In genomic region chr9:107403116-107403515, GRCm38 (mm10) we compare ENCODE assay signal across 16 mouse cellular contexts. TPM values are rescaled to one million over a fixed set of nuclear protein-coding genes. Genes with fewer than 3 reads are reported as not detected.
DNase-seq lines count a peak whose midpoint lies in the region; ATAC-seq and TF ChIP-seq lines count a peak whose summit lies in the region.
"Had no signal": no experiment of that assay in that cellular context is flagged by ENCODE, and none has a peak within 500 bp of the region (broad histone marks: within the 10 kb centered on the region; RNA-seq: fewer than 3 reads in every experiment).

No protein-coding gene starts in this region.

- no peak for TF ChIP-seq EP300 in stomach, postnatal 0 days (optimal IDR thresholded peaks at IDR 0.05)

- WGBS in forebrain, embryonic 13.5 days: 68% methylated on average over 7 of the region's 7 CpGs
- 73% methylated on average over 7 of the region's 7 CpGs for WGBS in forebrain, embryonic 10.5 days
- WGBS in neural tube, embryonic 12.5 days: 65% methylated on average over 7 of the region's 7 CpGs
- WGBS in hindbrain, embryonic 16.5 days: 55% methylated on average over 7 of the region's 7 CpGs
- WGBS in stomach, postnatal 0 days: 72% methylated on average over 7 of the region's 7 CpGs

- no peaks in the 10 kb centered on the region for H3K9me3 ChIP-seq in forebrain, embryonic 13.5 days (replicated peaks)
- H3K9me3 ChIP-seq in forebrain, embryonic 10.5 days: no peaks in the 10 kb centered on the region
- no peaks in the 10 kb centered on the region for H3K9me3 ChIP-seq in neural tube, embryonic 12.5 days
- H3K9me3 ChIP-seq in hindbrain, embryonic 16.5 days (ENCODE audit: control insufficient read depth, low read length): no peaks in the 10 kb centered on the region
- no peaks in the 10 kb centered on the region for H3K9me3 ChIP-seq in stomach, postnatal 0 days (ENCODE audit: control insufficient read depth, low read length)

- H3K27ac ChIP-seq in forebrain, embryonic 13.5 days: no peak overlapping the region
- no peak overlapping the region for H3K27ac ChIP-seq in forebrain, embryonic 10.5 days
- H3K27ac ChIP-seq in neural tube, embryonic 12.5 days: no peak overlapping the region
- peak overlapping the region; percentile 48 for H3K27ac ChIP-seq in hindbrain, embryonic 16.5 days (ENCODE audit: low read depth, low read length)
- no peak overlapping the region for H3K27ac ChIP-seq in stomach, postnatal 0 days (replicated peaks)

- H3K4me2 ChIP-seq in forebrain, embryonic 13.5 days: peak overlapping the region; percentile 97
- peak overlapping the region; percentile 93 for H3K4me2 ChIP-seq in neural tube, embryonic 12.5 days (replicated peaks)
- peak overlapping the region; percentile 86 for H3K4me2 ChIP-seq in hindbrain, embryonic 16.5 days (ENCODE audit: low read length)
- H3K4me2 ChIP-seq in stomach, postnatal 0 days (replicated peaks; ENCODE audit: low read depth): no peak overlapping the region

- no peak for DNase-seq in forebrain, embryonic 10.5 days (ENCODE audit: extremely low spot score, low spot score)
- no peak for DNase-seq in neural tube, embryonic 10.5 days (ENCODE audit: extremely low spot score, low spot score)
- no peak for DNase-seq in stomach, postnatal 0 days (ENCODE audit: low spot score)
- DNase-seq in left cerebral cortex, adult 11 months (ENCODE audit: low spot score): no peak
- no peak for DNase-seq in urinary bladder, postnatal 10 days (ENCODE audit: low spot score)
- DNase-seq: adrenal gland, postnatal 10 days; cerebellum, postnatal 36 days; gastrocnemius, postnatal 36 days; kidney, adult 11 months; lung, adult 18-20 months; lung, postnatal 4 days; thymus, postnatal 25 days had no signal

- H3K27me3 ChIP-seq in forebrain, embryonic 13.5 days: peaks cover 57% of the 10 kb centered on the region
- H3K27me3 ChIP-seq in forebrain, embryonic 10.5 days (ENCODE audit: poor library complexity, severe bottlenecking): peaks cover 64% of the 10 kb centered on the region
- H3K27me3 ChIP-seq in neural tube, embryonic 12.5 days (replicated peaks): peaks cover 46% of the 10 kb centered on the region
- H3K27me3 ChIP-seq in hindbrain, embryonic 16.5 days (replicated peaks; ENCODE audit: control insufficient read depth, insufficient read depth, low read length): no peaks in the 10 kb centered on the region
- peaks cover 10% of the 10 kb centered on the region; the same call in 1 of the 2 replicates for H3K27me3 ChIP-seq in stomach, postnatal 0 days (ENCODE audit: control insufficient read depth, insufficient read depth, low read length)

- peaks cover 47% of the 10 kb centered on the region for H3K4me1 ChIP-seq in forebrain, embryonic 13.5 days
- peaks cover 52% of the 10 kb centered on the region for H3K4me1 ChIP-seq in forebrain, embryonic 10.5 days
- H3K4me1 ChIP-seq in neural tube, embryonic 12.5 days: peaks cover 28% of the 10 kb centered on the region
- peaks cover 22% of the 10 kb centered on the region for H3K4me1 ChIP-seq in hindbrain, embryonic 16.5 days (ENCODE audit: control insufficient read depth, insufficient read depth, low read depth, low read length)
- H3K4me1 ChIP-seq in stomach, postnatal 0 days (replicated peaks; ENCODE audit: control insufficient read depth, insufficient read depth): 0 out of 2 replicates have a peak, but pooled peaks cover 3% of the 10 kb centered on the region

- peak overlapping the region; percentile 72 for H3K4me3 ChIP-seq in forebrain, embryonic 13.5 days
- H3K4me3 ChIP-seq in forebrain, embryonic 10.5 days: no peak overlapping the region
- H3K4me3 ChIP-seq in neural tube, embryonic 12.5 days: no peak overlapping the region; the same call in 1 of the 2 replicates
- H3K4me3 ChIP-seq in hindbrain, embryonic 16.5 days (ENCODE audit: low read length): peak overlapping the region; percentile 83
- no peak overlapping the region for H3K4me3 ChIP-seq in stomach, postnatal 0 days (ENCODE audit: low read depth, low read length)
- H3K4me3 ChIP-seq: myocyte had no signal

- ATAC-seq in forebrain, embryonic 13.5 days: no peak
- ATAC-seq in neural tube, embryonic 12.5 days (ENCODE audit: low FRiP score, low read depth): no peak
- no peak for ATAC-seq in hindbrain, embryonic 16.5 days
- ATAC-seq in stomach, postnatal 0 days (ENCODE audit: low FRiP score, low TSS enrichment): no peak

- no peaks in the 10 kb centered on the region for H3K36me3 ChIP-seq in forebrain, embryonic 13.5 days (ENCODE audit: poor library complexity, severe bottlenecking)
- H3K36me3 ChIP-seq in forebrain, embryonic 10.5 days (replicated peaks): no peaks in the 10 kb centered on the region
- H3K36me3 ChIP-seq in neural tube, embryonic 12.5 days: no peaks in the 10 kb centered on the region
- no peaks in the 10 kb centered on the region for H3K36me3 ChIP-seq in hindbrain, embryonic 16.5 days (ENCODE audit: control insufficient read depth, insufficient read depth, low read length)
- H3K36me3 ChIP-seq in stomach, postnatal 0 days (ENCODE audit: control insufficient read depth, insufficient read depth, low read length): no peaks in the 10 kb centered on the region

- peak; percentile 4; the same call in 1 of the 2 replicates for TF ChIP-seq CTCF in stomach, postnatal 0 days (IDR thresholded peaks at IDR 0.05; ENCODE audit: low read depth)

- no peak overlapping the region for H3K9ac ChIP-seq in forebrain, embryonic 13.5 days
- H3K9ac ChIP-seq in neural tube, embryonic 12.5 days: peak overlapping the region; percentile 13; the same call in 1 of the 2 replicates
- H3K9ac ChIP-seq in hindbrain, embryonic 16.5 days (ENCODE audit: low read depth, low read length): peak overlapping the region; percentile 88
- H3K9ac ChIP-seq in stomach, postnatal 0 days (ENCODE audit: low read length): no peak overlapping the region

RNA-seq across cellular contexts. Expression of gene Cacna2d2, which starts 3.7 kb away (rescaled TPM):
- 3.3 and 4.5 TPM in 2 replicates for polyA plus RNA-seq in forebrain, embryonic 13.5 days (2015; fragmentation: Nextera tagmentation; extraction: Ambion mirVana)
- 1.0 and 1.2 TPM in 2 replicates for polyA plus RNA-seq in forebrain, embryonic 10.5 days (2016; fragmentation: Nextera tagmentation; extraction: Ambion mirVana)
- 5.4 and 5.8 TPM in 2 replicates for polyA plus RNA-seq in neural tube, embryonic 12.5 days (2016; fragmentation: Nextera tagmentation; extraction: Ambion mirVana)
- polyA plus RNA-seq in hindbrain, embryonic 16.5 days (2015; fragmentation: Nextera tagmentation; extraction: Ambion mirVana): 8.1 and 9.0 TPM in 2 replicates
- polyA plus RNA-seq in stomach, postnatal 0 days (2015; fragmentation: Nextera tagmentation; extraction: Ambion mirVana): 0.15 and 0.16 TPM in 2 replicates

Comparison
In these comparisons a context has a peak if more than half of its experiments do, and no peak if none do; other contexts are left out.
1. H3K4me3 ChIP-seq: peak in forebrain, embryonic 13.5 days (single experiment) and hindbrain, embryonic 16.5 days (single experiment); none in forebrain, embryonic 10.5 days (single experiment), neural tube, embryonic 12.5 days (single experiment) and stomach, postnatal 0 days (single experiment).
2. H3K9ac ChIP-seq: peak in neural tube, embryonic 12.5 days (single experiment) and hindbrain, embryonic 16.5 days (single experiment); none in forebrain, embryonic 13.5 days (single experiment) and stomach, postnatal 0 days (single experiment).